Mouse (Mus musculus) spleen, adult 2 months (tissue): Measurements from ENCODE around the gene Cacnb3. TPM values are rescaled to one million over a fixed set of nuclear protein-coding genes. Genes with fewer than 3 reads are reported as not detected.

Source experiments
- DNase-seq, 2 experiments: peaks; one replicate each; pipeline versions ENCODE4 v3.0.0 to v3.0.0-alpha.2; 2012 to 2021; ENCODE audit warnings: low spot score in 2 of 2, low read depth in 1 of 2
- H3K27ac ChIP-seq: fragments of 200-500 bp; 2 replicates; pipeline ENCODE4 v1.5.1; 2012; ENCODE audit warnings: low read length, inconsistent platforms; ENCODE audit not compliant: insufficient read depth
- H3K27me3 ChIP-seq: fragments of 200-500 bp; 2 replicates; pipeline ENCODE4 v1.6.1; 2012; ENCODE audit warnings: mild to moderate bottlenecking, moderate library complexity, low read length, inconsistent platforms; ENCODE audit not compliant: control insufficient read depth, insufficient read depth
- H3K36me3 ChIP-seq: fragments of 200-500 bp; 2 replicates; pipeline ENCODE4 v1.6.1; 2012; ENCODE audit warnings: mild to moderate bottlenecking, low read length, inconsistent platforms; ENCODE audit not compliant: control insufficient read depth, insufficient read depth
- H3K4me1 ChIP-seq: fragments of 200-500 bp; 2 replicates; pipeline ENCODE4 v1.6.1; 2011; ENCODE audit warnings: inconsistent platforms; ENCODE audit not compliant: control insufficient read depth, insufficient read depth, insufficient read length
- H3K4me3 ChIP-seq: fragments of 200-500 bp; 2 replicates; pipeline ENCODE4 v1.5.1; 2011; ENCODE audit warnings: mild to moderate bottlenecking, inconsistent platforms; ENCODE audit not compliant: insufficient read depth, insufficient read length; ENCODE audit errors: extremely low read depth
- CTCF ChIP-seq: fragments of 200-500 bp; IDR thresholded peaks from 2 replicates; pipeline ENCODE4 v1.5.1; 2011; ENCODE audit warnings: mild to moderate bottlenecking, inconsistent platforms; ENCODE audit not compliant: insufficient read depth, insufficient read length, insufficient replicate concordance; ENCODE audit errors: extremely low read depth
- POLR2A ChIP-seq: fragments of 200-500 bp; IDR thresholded peaks from 2 replicates; pipeline ENCODE4 v1.6.1; 2011; ENCODE audit warnings: low read depth, low read length, inconsistent platforms
- WGBS: fragments of 180-500 bp; shearing (Covaris S2); methylation state at CpG from one replicate; pipeline ENCODE4 v1.1.7; 2018; 5-methylcytosine and 5-hydroxymethylcytosine counted together
- polyA plus RNA-seq: library from polyadenylated mRNA; depleted of rRNA; stranded (reverse); fragments of >200 nt; gene quantifications from 2 replicates; pipeline ENCODE4 v1.2.3, GENCODE M21; 2012

The Cacnb3 gene
- polyA plus RNA-seq, 1 experiment, result 22.4 TPM

DNA sequence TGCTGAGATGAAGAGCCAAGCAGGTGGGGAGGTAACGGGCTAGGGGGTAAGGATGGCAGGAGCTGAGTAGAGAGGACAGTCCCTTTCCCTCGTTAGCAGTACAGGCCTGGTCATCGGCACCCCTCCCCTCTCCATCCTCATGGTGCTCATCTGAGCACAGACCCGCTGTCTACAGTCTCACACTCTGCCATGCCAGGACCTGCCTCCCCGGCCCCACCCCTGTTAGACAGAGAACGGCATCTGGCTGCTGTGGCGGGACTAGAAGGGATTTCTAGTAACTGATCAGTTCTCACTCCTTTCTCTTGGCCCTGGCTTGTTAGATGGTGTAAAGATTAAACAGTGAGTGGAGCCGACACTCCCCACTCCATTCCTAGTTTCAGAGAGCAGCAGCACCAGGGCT lies 16.1 kb downstream of the Cacnb3 start:
- peaks cover 61% of the 10 kb centered on the region for H3K36me3 ChIP-seq

GRCm38 (mm10) chr15:98647308-98647707 lies 16.7 kb downstream of the Cacnb3 start:
- Histone ChIP-seq H3K4me1 (no peaks in the 10 kb centered on the region), H3K4me3 (no peak overlapping the region), H3K36me3 (peaks cover 67% of the 10 kb centered on the region), H3K27me3 (no peaks in the 10 kb centered on the region), H3K27ac (no peak overlapping the region)
- WGBS, result 95% methylated on average over 10 of the region's 10 CpGs
- DNase-seq, result no peak
- TF ChIP-seq CTCF (no peak), POLR2A (no peak)

More for the DNA sequence above, 16.1 kb downstream of the Cacnb3 start:
- H3K4me3 ChIP-seq, result no peak overlapping the region
- no peaks in the 10 kb centered on the region for H3K27me3 ChIP-seq
- no peak for DNase-seq
- WGBS, result 90% methylated on average over 8 of the region's 8 CpGs
- TF ChIP-seq POLR2A (no peak), CTCF (no peak)
- H3K27ac ChIP-seq, result no peak overlapping the region
- H3K4me1 ChIP-seq, result no peaks in the 10 kb centered on the region

GRCm38 (mm10) chr15:98648071-98648470 lies 17.4 kb downstream of the Cacnb3 start:
- WGBS, result 95% methylated on average over 3 of the region's 3 CpGs
- no peaks in the 10 kb centered on the region for H3K4me1 ChIP-seq
- no peaks in the 10 kb centered on the region for H3K27me3 ChIP-seq
- no peak overlapping the region for H3K4me3 ChIP-seq
- peaks cover 74% of the 10 kb centered on the region for H3K36me3 ChIP-seq
- H3K27ac ChIP-seq, result no peak overlapping the region
- DNase-seq, result no peak
- TF ChIP-seq CTCF (no peak), POLR2A (no peak)

- no peak overlapping the region for H3K4me3 ChIP-seq
- TF ChIP-seq CTCF, result no peak
- DNase-seq, result no peak
- H3K4me1 ChIP-seq, result no peaks in the 10 kb centered on the region
- WGBS, result 93% methylated on average over 15 of the region's 15 CpGs
- H3K27ac ChIP-seq, result no peak overlapping the region
- no peaks in the 10 kb centered on the region for H3K27me3 ChIP-seq
- H3K36me3 ChIP-seq, result peaks cover 77% of the 10 kb centered on the region
Measured at GRCm38 (mm10) chr15:98651431-98651830, 20.8 kb downstream of the Cacnb3 start.

- TF ChIP-seq POLR2A (no peak), CTCF (no peak)
- Histone ChIP-seq H3K36me3 (peaks cover 77% of the 10 kb centered on the region), H3K4me1 (no peaks in the 10 kb centered on the region), H3K4me3 (no peak overlapping the region), H3K27me3 (no peaks in the 10 kb centered on the region), H3K27ac (no peak overlapping the region)
- no peak for DNase-seq
- WGBS, result 97% methylated on average over 8 of the region's 8 CpGs
Measured at GRCm38 (mm10) chr15:98652174-98652573, 21.5 kb downstream of the Cacnb3 start.

DNA sequence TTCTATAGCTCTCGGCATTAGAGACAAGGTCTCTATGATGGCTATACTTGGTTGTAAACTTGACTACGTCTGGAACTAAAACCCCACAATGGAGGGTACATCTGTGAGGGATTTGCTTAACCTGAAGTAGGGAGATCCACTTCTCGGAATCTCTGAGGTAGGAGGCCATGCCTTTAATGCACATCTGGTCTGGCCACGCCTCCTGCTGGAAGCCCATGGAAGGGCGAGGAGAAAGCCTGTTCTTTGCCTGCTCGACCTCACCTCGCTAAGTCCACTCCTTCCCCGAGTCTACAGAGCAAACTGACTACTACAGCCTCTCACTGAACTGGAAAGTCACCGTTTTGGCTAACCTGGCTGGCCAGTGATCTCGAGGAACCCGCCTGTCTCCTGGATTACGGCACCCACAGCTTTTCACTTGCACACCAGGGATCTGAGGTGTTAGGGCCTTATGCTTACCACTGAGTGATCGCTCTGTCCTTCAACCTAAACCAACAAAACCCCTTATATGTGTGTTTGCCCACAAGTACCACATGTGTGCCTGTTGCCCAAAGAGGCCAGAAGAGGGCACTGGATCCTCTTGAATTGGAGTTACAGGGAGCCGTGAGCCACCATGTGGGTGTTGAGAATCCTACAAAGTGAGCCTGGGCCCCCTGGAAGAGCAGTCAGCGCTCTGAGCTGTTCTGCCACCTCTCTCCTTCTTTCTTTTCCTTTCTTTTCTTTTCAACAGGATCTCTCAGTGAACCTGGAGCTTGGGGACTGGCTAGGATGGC lies 26.5 kb downstream of the Cacnb3 start:
- WGBS, result 95% methylated on average over 15 of the region's 15 CpGs
- no peaks in the 10 kb centered on the region for H3K4me1 ChIP-seq
- H3K27me3 ChIP-seq, result no peaks in the 10 kb centered on the region
- no peak overlapping the region for H3K27ac ChIP-seq
- no peak for TF ChIP-seq CTCF
- no peak for TF ChIP-seq POLR2A
- peaks cover 50% of the 10 kb centered on the region for H3K36me3 ChIP-seq
- DNase-seq, result no peak
- no peak overlapping the region for H3K4me3 ChIP-seq

- H3K27me3 ChIP-seq, result no peaks in the 10 kb centered on the region
- under 1% methylated on average over 14 of the region's 14 CpGs for WGBS
- H3K36me3 ChIP-seq, result peaks cover 15% of the 10 kb centered on the region
- DNase-seq, result peak in 1 of 2 experiments; percentile 41
- H3K4me1 ChIP-seq, result no peaks in the 10 kb centered on the region
- TF ChIP-seq CTCF (no peak), POLR2A (no peak)
- peak overlapping the region; percentile 89 for H3K27ac ChIP-seq
- H3K4me3 ChIP-seq, result peak overlapping the region; percentile 94
Measured at GRCm38 (mm10) chr15:98662198-98662566, 31.5 kb downstream of the Cacnb3 start.
